Mouse (Mus musculus) NIH3T3 (cell line): ENCODE results near the gene Zbp1.

Experiments
- DNase-seq: peaks from one replicate; pipeline ENCODE4 v3.0.0-alpha.2; 2012; ENCODE audit warnings: low read depth

The Zbp1 gene

GRCm38 (mm10) chr2:173216840-173217239 is 1.9 kb downstream of the Zbp1 start:
- DNase-seq = no peak

GRCm38 (mm10) chr2:173212227-173212626 is 6.5 kb downstream of the Zbp1 start:
- DNase-seq = no peak

- no peak for DNase-seq
These were observed 9.5 kb downstream of the Zbp1 start for GRCm38 (mm10) chr2:173209091-173209815.

- no peak for DNase-seq
These were observed 11.7 kb downstream of the Zbp1 start for GRCm38 (mm10) chr2:173207051-173207450.

GRCm38 (mm10) chr2:173205563-173206099 is 13.1 kb downstream of the Zbp1 start:
- no peak for DNase-seq

- DNase-seq = no peak
These were observed 14.1 kb downstream of the Zbp1 start for GRCm38 (mm10) chr2:173204671-173205070.

GRCm38 (mm10) chr2:173203726-173204125 is 15.0 kb downstream of the Zbp1 start:
- no peak for DNase-seq

- DNase-seq = no peak
These were observed 15.6 kb downstream of the Zbp1 start for GRCm38 (mm10) chr2:173202924-173203689.

GRCm38 (mm10) chr2:173194796-173195195 is 23.9 kb downstream of the Zbp1 start:
- no peak for DNase-seq

GRCm38 (mm10) chr2:173187182-173187855 is 31.4 kb downstream of the Zbp1 start:
- DNase-seq = no peak

GRCm38 (mm10) chr2:173186047-173186943 is 32.4 kb downstream of the Zbp1 start:
- DNase-seq = peak; percentile 86

GRCm38 (mm10) chr2:173185282-173185681 is 33.4 kb downstream of the Zbp1 start:
- DNase-seq = no peak

GRCm38 (mm10) chr2:173184475-173185080 is 34.1 kb downstream of the Zbp1 start:
- no peak for DNase-seq

- DNase-seq = peak; percentile 74
These were observed 34.8 kb downstream of the Zbp1 start for GRCm38 (mm10) chr2:173183836-173184460.

- no peak for DNase-seq
These were observed 35.4 kb downstream of the Zbp1 start for GRCm38 (mm10) chr2:173183311-173183710.

- no peak for DNase-seq
These were observed 35.9 kb downstream of the Zbp1 start for GRCm38 (mm10) chr2:173182796-173183195.

GRCm38 (mm10) chr2:173181901-173182300 is 36.8 kb downstream of the Zbp1 start:
- no peak for DNase-seq

GRCm38 (mm10) chr2:173181486-173181885 is 37.2 kb downstream of the Zbp1 start:
- DNase-seq = no peak

GRCm38 (mm10) chr2:173180721-173181388 is 37.9 kb downstream of the Zbp1 start:
- no peak for DNase-seq

GRCm38 (mm10) chr2:173180026-173180425 is 38.7 kb downstream of the Zbp1 start:
- DNase-seq = no peak
